Mouse (Mus musculus) myocyte (in vitro differentiated cells): ENCODE measurements around the gene Stk24.

Experiments used
- POLR2A ChIP-seq: IDR thresholded peaks from one replicate; pipeline ENCODE4 v1.6.1; 2011; ENCODE audit warnings: low read depth, mild to moderate bottlenecking, control low read depth, moderate library complexity; ENCODE audit not compliant: insufficient read length
- POLR2AphosphoS2 ChIP-seq: IDR thresholded peaks from one replicate; pipeline ENCODE4 v1.6.1; 2011; ENCODE audit warnings: low read depth, control low read depth; ENCODE audit not compliant: insufficient read length
- USF1 ChIP-seq: IDR thresholded peaks from one replicate; pipeline ENCODE4 v1.6.1; 2011; ENCODE audit warnings: low read depth, mild to moderate bottlenecking, control low read depth, moderate library complexity

GRCm38 (mm10) chr14:121318382-121318781 is 61.4 kb downstream of the Stk24 start:
- TF ChIP-seq POLR2AphosphoS2: no peak
- TF ChIP-seq USF1: no peak
- no peak for TF ChIP-seq POLR2A
